Mouse (Mus musculus): ENCODE results near the gene Adat1. TPM values are rescaled to one million over a fixed set of nuclear protein-coding genes. Genes with fewer than 3 reads are reported as not detected.

Gene Adat1
- polyA plus RNA-seq, 1 experiment from 2014 or later = 10.8 TPM

- H3K4me1 ChIP-seq (ENCODE audit: control insufficient read depth, insufficient read depth, low read length) = no peaks in the 10 kb centered on the region
- no peak overlapping the region for H3K4me3 ChIP-seq (ENCODE audit: low read length)
- H3K36me3 ChIP-seq (ENCODE audit: control insufficient read depth, insufficient read depth, low read length) = peaks cover 5% of the 10 kb centered on the region; the same call in 1 of the 2 replicates
- no peak overlapping the region for H3K4me2 ChIP-seq (replicated peaks; ENCODE audit: low read depth, low read length)
- no peaks in the 10 kb centered on the region for H3K27me3 ChIP-seq (ENCODE audit: control insufficient read depth, insufficient read depth, low read length)
- no peak overlapping the region for H3K9ac ChIP-seq (ENCODE audit: low read depth, low read length)
- ATAC-seq (ENCODE audit: low FRiP score, low TSS enrichment) = no peak
- H3K27ac ChIP-seq (ENCODE audit: low read depth, low read length) = no peak overlapping the region
- no peaks in the 10 kb centered on the region for H3K9me3 ChIP-seq (ENCODE audit: control insufficient read depth, low read length)
- 92% methylated on average over 4 of the region's 4 CpGs for WGBS
These were observed 28.6 kb downstream of the Adat1 start for GRCm38 (mm10) chr8:111963546-111963945.

GRCm38 (mm10) chr8:111963091-111963490, 29.0 kb downstream of the Adat1 start:
- 77% methylated on average over 10 of the region's 10 CpGs for WGBS
- no peak overlapping the region for H3K4me2 ChIP-seq (replicated peaks; ENCODE audit: low read depth, low read length)
- no peaks in the 10 kb centered on the region for H3K27me3 ChIP-seq (ENCODE audit: control insufficient read depth, insufficient read depth, low read length)
- no peak for ATAC-seq (ENCODE audit: low FRiP score, low TSS enrichment)
- H3K36me3 ChIP-seq (ENCODE audit: control insufficient read depth, insufficient read depth, low read length) = 0 out of 2 replicates have a peak, but pooled peaks cover under 1% of the 10 kb centered on the region
- H3K4me1 ChIP-seq (ENCODE audit: control insufficient read depth, insufficient read depth, low read length) = no peaks in the 10 kb centered on the region
- no peak overlapping the region for H3K4me3 ChIP-seq (ENCODE audit: low read length)
- no peak overlapping the region for H3K9ac ChIP-seq (ENCODE audit: low read depth, low read length)
- H3K27ac ChIP-seq (ENCODE audit: low read depth, low read length) = no peak overlapping the region
- H3K9me3 ChIP-seq (ENCODE audit: control insufficient read depth, low read length) = no peaks in the 10 kb centered on the region

- Histone ChIP-seq H3K27ac (ENCODE audit: low read depth, low read length) (no peak overlapping the region), H3K4me1 (ENCODE audit: control insufficient read depth, insufficient read depth, low read length) (no peaks in the 10 kb centered on the region), H3K9me3 (ENCODE audit: control insufficient read depth, low read length) (no peaks in the 10 kb centered on the region), H3K4me3 (ENCODE audit: low read length) (no peak overlapping the region), H3K36me3 (ENCODE audit: control insufficient read depth, insufficient read depth, low read length) (no peaks in the 10 kb centered on the region), H3K9ac (ENCODE audit: low read depth, low read length) (no peak overlapping the region), H3K27me3 (ENCODE audit: control insufficient read depth, insufficient read depth, low read length) (no peaks in the 10 kb centered on the region), H3K4me2 (replicated peaks; ENCODE audit: low read depth, low read length) (no peak overlapping the region)
- 62% methylated on average over 1 of the region's 1 CpGs for WGBS
- no peak for ATAC-seq (ENCODE audit: low FRiP score, low TSS enrichment)
These were observed 29.5 kb downstream of the Adat1 start for GRCm38 (mm10) chr8:111962589-111962988.

- Histone ChIP-seq H3K27me3 (ENCODE audit: control insufficient read depth, insufficient read depth, low read length) (no peaks in the 10 kb centered on the region), H3K9ac (ENCODE audit: low read depth, low read length) (no peak overlapping the region), H3K36me3 (ENCODE audit: control insufficient read depth, insufficient read depth, low read length) (peaks cover 11% of the 10 kb centered on the region; the same call in 1 of the 2 replicates), H3K4me3 (ENCODE audit: low read length) (no peak overlapping the region), H3K4me1 (ENCODE audit: control insufficient read depth, insufficient read depth, low read length) (no peaks in the 10 kb centered on the region), H3K9me3 (ENCODE audit: control insufficient read depth, low read length) (no peaks in the 10 kb centered on the region), H3K4me2 (replicated peaks; ENCODE audit: low read depth, low read length) (no peak overlapping the region), H3K27ac (ENCODE audit: low read depth, low read length) (no peak overlapping the region)
- WGBS = 84% methylated on average over 3 of the region's 3 CpGs
- 0 out of 2 replicates have a peak, but pooled peaks have one; percentile 39 for ATAC-seq (ENCODE audit: low FRiP score, low TSS enrichment)
These were observed 30.8 kb downstream of the Adat1 start for GRCm38 (mm10) chr8:111961330-111961729.

GRCm38 (mm10) chr8:111960591-111961321, 31.3 kb downstream of the Adat1 start:
- no peaks in the 10 kb centered on the region for H3K27me3 ChIP-seq (ENCODE audit: control insufficient read depth, insufficient read depth, low read length)
- ATAC-seq (ENCODE audit: low FRiP score, low TSS enrichment) = no peak
- no peak overlapping the region for H3K4me3 ChIP-seq (ENCODE audit: low read length)
- H3K9me3 ChIP-seq (ENCODE audit: control insufficient read depth, low read length) = no peaks in the 10 kb centered on the region
- H3K27ac ChIP-seq (ENCODE audit: low read depth, low read length) = no peak overlapping the region
- H3K9ac ChIP-seq (ENCODE audit: low read depth, low read length) = no peak overlapping the region
- peaks cover 12% of the 10 kb centered on the region; the same call in 1 of the 2 replicates for H3K36me3 ChIP-seq (ENCODE audit: control insufficient read depth, insufficient read depth, low read length)
- H3K4me1 ChIP-seq (ENCODE audit: control insufficient read depth, insufficient read depth, low read length) = no peaks in the 10 kb centered on the region
- WGBS = 74% methylated on average over 15 of the region's 15 CpGs
- H3K4me2 ChIP-seq (replicated peaks; ENCODE audit: low read depth, low read length) = no peak overlapping the region

- H3K9ac ChIP-seq (ENCODE audit: low read depth, low read length) = no peak overlapping the region
- peaks cover 31% of the 10 kb centered on the region for H3K36me3 ChIP-seq (ENCODE audit: control insufficient read depth, insufficient read depth, low read length)
- no peaks in the 10 kb centered on the region for H3K9me3 ChIP-seq (ENCODE audit: control insufficient read depth, low read length)
- H3K27me3 ChIP-seq (ENCODE audit: control insufficient read depth, insufficient read depth, low read length) = no peaks in the 10 kb centered on the region
- no peak overlapping the region for H3K4me3 ChIP-seq (ENCODE audit: low read length)
- no peaks in the 10 kb centered on the region for H3K4me1 ChIP-seq (ENCODE audit: control insufficient read depth, insufficient read depth, low read length)
- no peak for ATAC-seq (ENCODE audit: low FRiP score, low TSS enrichment)
- WGBS = 96% methylated on average over 2 of the region's 2 CpGs
- H3K4me2 ChIP-seq (replicated peaks; ENCODE audit: low read depth, low read length) = no peak overlapping the region
- no peak overlapping the region for H3K27ac ChIP-seq (ENCODE audit: low read depth, low read length)
These were observed 34.9 kb downstream of the Adat1 start for GRCm38 (mm10) chr8:111957231-111957630.

GRCm38 (mm10) chr8:111955879-111956278, 36.2 kb downstream of the Adat1 start:
- no peak overlapping the region for H3K9ac ChIP-seq (ENCODE audit: low read depth, low read length)
- no peaks in the 10 kb centered on the region for H3K4me1 ChIP-seq (ENCODE audit: control insufficient read depth, insufficient read depth, low read length)
- peaks cover 38% of the 10 kb centered on the region for H3K36me3 ChIP-seq (ENCODE audit: control insufficient read depth, insufficient read depth, low read length)
- no peak overlapping the region for H3K4me2 ChIP-seq (replicated peaks; ENCODE audit: low read depth, low read length)
- no peaks in the 10 kb centered on the region for H3K27me3 ChIP-seq (ENCODE audit: control insufficient read depth, insufficient read depth, low read length)
- no peak overlapping the region for H3K27ac ChIP-seq (ENCODE audit: low read depth, low read length)
- no peak overlapping the region for H3K4me3 ChIP-seq (ENCODE audit: low read length)
- no peaks in the 10 kb centered on the region for H3K9me3 ChIP-seq (ENCODE audit: control insufficient read depth, low read length)
- WGBS = 89% methylated on average over 5 of the region's 5 CpGs
- no peak for ATAC-seq (ENCODE audit: low FRiP score, low TSS enrichment)

- Histone ChIP-seq H3K4me1 (ENCODE audit: control insufficient read depth, insufficient read depth, low read length) (no peaks in the 10 kb centered on the region), H3K4me2 (replicated peaks; ENCODE audit: low read depth, low read length) (no peak overlapping the region), H3K27ac (ENCODE audit: low read depth, low read length) (no peak overlapping the region), H3K36me3 (ENCODE audit: control insufficient read depth, insufficient read depth, low read length) (peaks cover 38% of the 10 kb centered on the region), H3K4me3 (ENCODE audit: low read length) (no peak overlapping the region), H3K9ac (ENCODE audit: low read depth, low read length) (no peak overlapping the region), H3K9me3 (ENCODE audit: control insufficient read depth, low read length) (no peaks in the 10 kb centered on the region), H3K27me3 (ENCODE audit: control insufficient read depth, insufficient read depth, low read length) (no peaks in the 10 kb centered on the region)
- WGBS = 89% methylated on average over 4 of the region's 4 CpGs
- no peak for ATAC-seq (ENCODE audit: low FRiP score, low TSS enrichment)
These were observed 37.1 kb downstream of the Adat1 start for GRCm38 (mm10) chr8:111954844-111955594.

GRCm38 (mm10) chr8:111951936-111952335, 40.2 kb downstream of the Adat1 start:
- Histone ChIP-seq H3K9me3 (ENCODE audit: control insufficient read depth, low read length) (no peaks in the 10 kb centered on the region), H3K9ac (ENCODE audit: low read depth, low read length) (no peak overlapping the region), H3K27ac (ENCODE audit: low read depth, low read length) (no peak overlapping the region), H3K4me2 (replicated peaks; ENCODE audit: low read depth, low read length) (no peak overlapping the region), H3K4me3 (ENCODE audit: low read length) (no peak overlapping the region), H3K27me3 (ENCODE audit: control insufficient read depth, insufficient read depth, low read length) (no peaks in the 10 kb centered on the region), H3K36me3 (ENCODE audit: control insufficient read depth, insufficient read depth, low read length) (peaks cover 43% of the 10 kb centered on the region), H3K4me1 (ENCODE audit: control insufficient read depth, insufficient read depth, low read length) (no peaks in the 10 kb centered on the region)
- WGBS = 94% methylated on average over 5 of the region's 5 CpGs
- ATAC-seq (ENCODE audit: low FRiP score, low TSS enrichment) = no peak

Data from kidney, embryonic 14.5 days (tissue).